In genomic region chr16:31592014-31592871, GRCm38 (mm10) we compare ENCODE assay signal across 8 mouse cellular contexts.
DNase-seq lines count a peak whose midpoint lies in the region; ATAC-seq and TF ChIP-seq lines count a peak whose summit lies in the region.

No protein-coding gene starts in this region.

- no peaks in the 10 kb centered on the region for H3K27me3 ChIP-seq in CH12.LX (replicated peaks)
- H3K27me3 ChIP-seq in forebrain, embryonic 12.5 days, result no peaks in the 10 kb centered on the region

- in situ Hi-C loops in CH12.LX (cut with MboI; ENCODE audit: low pct_ligation_motif_present, low pct_unique_long_range_greater_than_20kb, low sequenced_read_pairs), result no loop called here

- peaks cover 5 to 30% of the 10 kb centered on the region in 2 experiments for H3K4me1 ChIP-seq in CH12.LX (ENCODE audit: control insufficient read depth in 1 of 2, insufficient read depth in 2 of 2)
- peaks cover 34% of the 10 kb centered on the region for H3K4me1 ChIP-seq in forebrain, embryonic 12.5 days

- TF ChIP-seq RAD21 in CH12.LX (IDR thresholded peaks at IDR 0.05; ENCODE audit: low read depth, low read length), result no peak

- dilution Hi-C loops in CH12.LX (cut with MboI; ENCODE audit: extremely low pct_ligation_motif_present, extremely low pct_unique_long_range_greater_than_20kb, low sequenced_read_pairs), result no loop called here

- H3K9ac ChIP-seq in CH12.LX (ENCODE audit: insufficient read depth, low read depth), result no peak overlapping the region
- no peak overlapping the region for H3K9ac ChIP-seq in forebrain, embryonic 12.5 days

- TF ChIP-seq POLR2A in CH12.LX (IDR thresholded peaks at IDR 0.05; ENCODE audit: low read depth, low read length), result no peak

- 6% methylated on average over 7 of the region's 7 CpGs for WGBS in forebrain, embryonic 12.5 days

- no peak for DNase-seq in CH12.LX (ENCODE audit: extremely low read depth)
- DNase-seq in cerebellum, adult 11-12 months, result peak; percentile 69
- DNase-seq in heart, postnatal 36 days, result peak; percentile 49 to 59
- DNase-seq in layer of hippocampus, adult 18-20 months (ENCODE audit: low spot score in 2 of 2), result peak; percentile 43 to 64
- DNase-seq in lung, adult 18-20 months, result peak; percentile 71 to 74
- peak; percentile 54 for DNase-seq in ovary, postnatal 10 days (ENCODE audit: low spot score)
- DNase-seq in urinary bladder, postnatal 10 days (ENCODE audit: low spot score), result peak; percentile 24

- intact Hi-C loops in heart, postnatal 36 days (cut with DNase I), result no loop called here

- no peak overlapping the region for H3K4me2 ChIP-seq in CH12.LX (ENCODE audit: insufficient read depth, low read depth, poor library complexity, severe bottlenecking)
- peak overlapping the region; percentile 17 for H3K4me2 ChIP-seq in forebrain, embryonic 12.5 days

- H3K9me3 ChIP-seq in CH12.LX (replicated peaks; ENCODE audit: low read length), result no peaks in the 10 kb centered on the region
- H3K9me3 ChIP-seq in forebrain, embryonic 12.5 days, result no peaks in the 10 kb centered on the region

- H3K79me2 ChIP-seq in CH12.LX (replicated peaks; ENCODE audit: control insufficient read depth, extremely low read depth, insufficient read depth, poor library complexity, severe bottlenecking), result no peaks in the 10 kb centered on the region

- H3K36me3 ChIP-seq in CH12.LX (replicated peaks in 1 of 2; ENCODE audit: control insufficient read depth in 1 of 2, insufficient read depth in 1 of 2, low read length in 1 of 2), result no peaks in the 10 kb centered on the region
- no peaks in the 10 kb centered on the region for H3K36me3 ChIP-seq in forebrain, embryonic 12.5 days (replicated peaks)

- peak; percentile 96 for ATAC-seq in forebrain, embryonic 12.5 days (ENCODE audit: low FRiP score)

- no peak for TF ChIP-seq EP300 in CH12.LX (IDR thresholded peaks at IDR 0.05; ENCODE audit: low read length)

- TF ChIP-seq CTCF in CH12.LX (conservative IDR thresholded peaks at IDR 0.05 in 1 of 2, IDR thresholded peaks at IDR 0.05 in 1 of 2; ENCODE audit: low read depth in 2 of 2, low read length in 2 of 2), result no peak

- H3K27ac ChIP-seq in CH12.LX (ENCODE audit: insufficient read depth, low read depth), result no peak overlapping the region
- peak overlapping the region; percentile 90 for H3K27ac ChIP-seq in forebrain, embryonic 12.5 days

- H3K4me3 ChIP-seq in CH12.LX (replicated peaks in 1 of 3; ENCODE audit: low read depth in 2 of 3, low read length in 2 of 3, poor library complexity in 1 of 3), result no peak overlapping the region
- no peak overlapping the region for H3K4me3 ChIP-seq in forebrain, embryonic 12.5 days (replicated peaks)

TF ChIP-seq in CH12.LX, 34 proteins besides CTCF, POLR2A, EP300 and RAD21:
- TF ChIP-seq RCOR1 (conservative IDR thresholded peaks at IDR 0.05; ENCODE audit: low read depth, low read length), result no peak
- TF ChIP-seq MAFK (IDR thresholded peaks at IDR 0.05; ENCODE audit: insufficient replicate concordance, low read length), result peak; percentile 88
- no peak for TF ChIP-seq MXI1 (IDR thresholded peaks at IDR 0.05; ENCODE audit: low read depth, low read length)
